Mouse (Mus musculus) central nervous system, embryonic 18 days (tissue): Measurements from ENCODE around the gene Gm21746. TPM values are rescaled to one million over a fixed set of nuclear protein-coding genes. Genes with fewer than 3 reads are reported as not detected.

ENCODE experiments used
- polyA plus RNA-seq: library from polyadenylated mRNA; depleted of rRNA; stranded (reverse); fragments of >200 nt; gene quantifications from 2 replicates; pipeline ENCODE4 v1.2.3, GENCODE M21; 2012; rRNA removed

Gm21746 gene
- polyA plus RNA-seq, result not detected in 2 replicates

GRCm38 (mm10) chrY:6237895-6238294, at the start of gene Gm21746:
Gm21746 (minus strand) TSS chrY:6237995.

GRCm38 (mm10) chrY:6266798-6267197, 29.0 kb upstream of the Gm21746 start, which contains the start of gene Gm20873:
Gm20873 (plus strand) TSS chrY:6267098.

Other genes with a start within 250 kb of the Gm21746 start
- gene Gm20873, start 29.1 kb upstream of the Gm21746 start, polyA plus RNA-seq, result not detected in 2 replicates